Mouse (Mus musculus): Measurements from ENCODE around the gene Twf2.
A peak's percentile ranks its signal among the peaks of the same experiment; 100 is the strongest.

The Twf2 gene

GRCm38 (mm10) chr9:106211680-106212593 lies 9.0 kb downstream of the Twf2 start:
- peak; percentile 88 for DNase-seq

- DNase-seq = no peak
Measured at GRCm38 (mm10) chr9:106212594-106212981, 9.7 kb downstream of the Twf2 start.

GRCm38 (mm10) chr9:106215341-106216125 lies 12.6 kb downstream of the Twf2 start:
- DNase-seq = no peak

GRCm38 (mm10) chr9:106216971-106217370 lies 14.1 kb downstream of the Twf2 start:
- DNase-seq = no peak

- no peak for DNase-seq
Measured at GRCm38 (mm10) chr9:106220894-106221523, 18.1 kb downstream of the Twf2 start.

GRCm38 (mm10) chr9:106222261-106222851 lies 19.4 kb downstream of the Twf2 start, which contains the start of gene Tlr9:
Gene Tlr9, plus strand, starts transcription at chr9:106222598.
- DNase-seq = no peak

- DNase-seq = no peak
Measured at GRCm38 (mm10) chr9:106222994-106223393, 20.1 kb downstream of the Twf2 start.

GRCm38 (mm10) chr9:106225469-106226150 lies 22.7 kb downstream of the Twf2 start:
- DNase-seq = no peak

- DNase-seq = no peak
Measured at GRCm38 (mm10) chr9:106226151-106226682, 23.3 kb downstream of the Twf2 start.

- no peak for DNase-seq
Measured at GRCm38 (mm10) chr9:106227790-106228429, 25.0 kb downstream of the Twf2 start.

GRCm38 (mm10) chr9:106230051-106230733 lies 27.3 kb downstream of the Twf2 start:
- DNase-seq = peak; percentile 43

- DNase-seq = no peak
Measured at GRCm38 (mm10) chr9:106230734-106231106, 27.8 kb downstream of the Twf2 start.

- DNase-seq = no peak
Measured at GRCm38 (mm10) chr9:106231220-106231619, 28.3 kb downstream of the Twf2 start.

- DNase-seq = no peak
Measured at GRCm38 (mm10) chr9:106231816-106232215, 28.9 kb downstream of the Twf2 start.

GRCm38 (mm10) chr9:106232956-106233355 lies 30.0 kb downstream of the Twf2 start:
- no peak for DNase-seq

GRCm38 (mm10) chr9:106233953-106234352 lies 31.0 kb downstream of the Twf2 start:
- DNase-seq = no peak

- no peak for DNase-seq
Measured at GRCm38 (mm10) chr9:106235194-106235830, 32.4 kb downstream of the Twf2 start.

GRCm38 (mm10) chr9:106236156-106236817 lies 33.4 kb downstream of the Twf2 start:
- DNase-seq = no peak

- no peak for DNase-seq
Measured at GRCm38 (mm10) chr9:106236818-106237211, 33.9 kb downstream of the Twf2 start.

GRCm38 (mm10) chr9:106237401-106237800 lies 34.5 kb downstream of the Twf2 start:
- no peak for DNase-seq
